Mouse (Mus musculus) ES-Bruce4 (cell line): ENCODE data around the gene Map3k5. TPM values are rescaled to one million over a fixed set of nuclear protein-coding genes. Genes with fewer than 3 reads are reported as not detected.

ENCODE experiments used
- H3K27ac ChIP-seq: 2 replicates; pipeline ENCODE4 v1.5.1; 2012; ENCODE audit warnings: low read length, inconsistent platforms; ENCODE audit not compliant: insufficient read depth
- H3K27me3 ChIP-seq: 2 replicates; pipeline ENCODE4 v1.6.1; 2012; ENCODE audit warnings: mild to moderate bottlenecking, low read length, inconsistent platforms; ENCODE audit not compliant: control insufficient read depth, poor library complexity, insufficient read depth, severe bottlenecking
- H3K36me3 ChIP-seq: 2 replicates; pipeline ENCODE4 v1.6.1; 2012; ENCODE audit warnings: inconsistent platforms, mild to moderate bottlenecking, low read length, moderate library complexity; ENCODE audit not compliant: control insufficient read depth, poor library complexity, insufficient read depth, severe bottlenecking
- H3K4me1 ChIP-seq: one replicate; pipeline ENCODE4 v1.8.1; 2011; ENCODE audit warnings: low read length; ENCODE audit not compliant: control insufficient read depth, insufficient read depth
- H3K4me3 ChIP-seq: 2 replicates; pipeline ENCODE4 v1.5.1; 2011; ENCODE audit warnings: low read depth, mild to moderate bottlenecking, low read length
- H3K9ac ChIP-seq: 2 replicates; pipeline ENCODE4 v1.6.1; 2012; ENCODE audit warnings: low read depth, mild to moderate bottlenecking, inconsistent platforms; ENCODE audit not compliant: poor library complexity, severe bottlenecking
- H3K9me3 ChIP-seq: replicated peaks from 2 replicates; pipeline ENCODE4 v1.6.1; 2012; ENCODE audit warnings: mild to moderate bottlenecking, low read length, inconsistent platforms; ENCODE audit not compliant: control insufficient read depth, poor library complexity, insufficient read depth, severe bottlenecking
- CTCF ChIP-seq: IDR thresholded peaks from one replicate; pipeline ENCODE4 v1.8.1; 2011; ENCODE audit warnings: low read depth, low read length
- EP300 ChIP-seq: IDR thresholded peaks from 2 replicates; pipeline ENCODE4 v1.6.1; 2011; ENCODE audit warnings: low read depth, low read length; ENCODE audit not compliant: insufficient read depth
- POLR2A ChIP-seq: IDR thresholded peaks from one replicate; pipeline ENCODE4 v1.8.1; 2011; ENCODE audit warnings: low read length; ENCODE audit not compliant: insufficient read depth
- polyA plus RNA-seq: library from polyadenylated mRNA; stranded (reverse); fragments of >200 nt; gene quantifications from 2 replicates; pipeline ENCODE4 v1.2.4, GENCODE M21; 2011; ENCODE audit warnings: low read depth; ENCODE audit not compliant: missing spikeins, insufficient read depth, insufficient read length

The Map3k5 gene
- polyA plus RNA-seq, 1 experiment = 9.7 TPM

DNA sequence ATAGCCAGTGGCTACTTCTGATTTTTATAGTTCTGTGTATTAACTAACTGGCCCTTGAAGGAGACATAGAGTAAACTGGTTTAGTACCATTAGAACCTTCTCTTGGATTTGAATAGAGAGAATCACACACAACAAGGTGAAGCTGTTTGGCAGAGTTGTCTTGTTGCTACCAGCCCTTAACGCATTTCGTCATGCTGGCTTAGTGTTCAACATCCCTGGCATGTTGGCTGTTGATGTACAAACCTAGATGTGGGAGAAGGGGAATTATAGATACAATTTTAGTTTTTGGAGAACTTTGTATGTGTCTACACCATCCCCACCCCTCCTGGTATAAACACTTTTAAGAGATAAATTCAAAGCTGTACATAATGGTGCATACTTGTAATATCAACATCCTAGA is 251.5 kb downstream of the Map3k5 start:
- peaks cover 18% of the 10 kb centered on the region for H3K4me1 ChIP-seq
- no peak overlapping the region for H3K9ac ChIP-seq
- no peak overlapping the region for H3K27ac ChIP-seq
- no peak overlapping the region for H3K4me3 ChIP-seq
- no peaks in the 10 kb centered on the region for H3K36me3 ChIP-seq
- TF ChIP-seq CTCF = no peak
- no peak for TF ChIP-seq POLR2A
- TF ChIP-seq EP300 = no peak
- no peaks in the 10 kb centered on the region for H3K9me3 ChIP-seq
- H3K27me3 ChIP-seq = no peaks in the 10 kb centered on the region

DNA sequence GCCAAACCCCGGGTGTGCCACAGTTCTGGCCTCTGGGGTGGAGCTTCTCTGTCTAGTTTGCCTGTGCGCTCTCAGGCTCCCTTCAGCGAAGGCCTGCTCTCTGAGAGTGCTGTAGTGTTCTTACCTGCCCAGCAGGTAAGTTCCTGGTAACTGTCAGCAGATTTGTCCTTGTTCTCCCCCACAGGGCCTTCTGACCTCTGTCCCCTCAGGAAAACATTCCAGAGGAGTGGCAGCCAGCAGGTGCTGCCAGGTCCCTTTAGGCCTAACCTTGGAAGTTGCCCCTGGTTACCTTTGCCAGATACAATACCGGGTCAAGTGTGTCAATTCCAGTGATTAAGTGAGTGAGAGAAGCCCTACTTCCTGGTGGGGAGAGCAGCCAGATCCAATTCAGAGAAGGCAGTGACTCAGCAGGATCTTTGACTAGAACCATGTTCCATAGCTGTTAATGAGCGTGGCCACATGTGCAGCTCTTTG is 252.6 kb downstream of the Map3k5 start:
- no peak overlapping the region for H3K9ac ChIP-seq
- no peaks in the 10 kb centered on the region for H3K27me3 ChIP-seq
- no peaks in the 10 kb centered on the region for H3K36me3 ChIP-seq
- peaks cover 15% of the 10 kb centered on the region for H3K4me1 ChIP-seq
- peak overlapping the region; percentile 87 for H3K27ac ChIP-seq
- H3K4me3 ChIP-seq = 0 out of 2 replicates have a peak overlapping the region, but pooled peaks have one; percentile 1
- no peak for TF ChIP-seq CTCF
- TF ChIP-seq EP300 = peak; percentile 97
- no peak for TF ChIP-seq POLR2A
- H3K9me3 ChIP-seq = no peaks in the 10 kb centered on the region

DNA sequence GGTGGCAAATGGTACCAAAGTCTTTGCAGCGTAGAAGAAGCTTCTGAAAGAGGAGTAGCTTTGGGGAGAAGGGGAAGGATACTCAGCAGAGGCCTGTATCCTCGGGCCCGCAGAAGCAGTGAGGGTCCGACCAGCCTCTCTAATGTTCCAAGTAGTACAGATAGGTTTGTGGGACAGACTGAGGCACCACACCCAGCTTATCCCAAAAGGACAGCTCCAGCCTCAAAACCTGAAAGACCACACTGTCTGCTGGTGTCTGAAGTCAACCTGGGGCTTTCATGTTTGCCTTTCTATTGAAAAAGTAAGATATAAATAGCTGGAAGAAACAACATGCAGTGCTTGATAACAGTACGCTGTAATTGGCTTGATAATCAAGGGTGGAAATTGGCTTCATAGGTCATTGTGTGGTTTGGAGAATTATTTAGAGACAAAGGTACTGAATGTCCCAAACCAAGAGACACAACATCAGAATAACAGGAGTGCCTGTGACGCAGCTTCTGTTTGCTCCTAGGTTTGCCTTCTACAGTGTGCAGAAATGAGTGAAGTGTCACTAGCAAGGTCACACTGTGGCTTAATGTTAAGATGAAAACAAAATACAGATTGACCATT is 256.0 kb downstream of the Map3k5 start:
- H3K36me3 ChIP-seq = no peaks in the 10 kb centered on the region
- H3K27ac ChIP-seq = no peak overlapping the region
- H3K9me3 ChIP-seq = no peaks in the 10 kb centered on the region
- H3K4me1 ChIP-seq = peaks cover 4% of the 10 kb centered on the region
- no peak for TF ChIP-seq POLR2A
- no peak for TF ChIP-seq EP300
- no peak for TF ChIP-seq CTCF
- H3K9ac ChIP-seq = no peak overlapping the region
- H3K27me3 ChIP-seq = no peaks in the 10 kb centered on the region
- H3K4me3 ChIP-seq = no peak overlapping the region

Other genes starting within 250 kb of the Map3k5 start
- gene Il20ra, start 221.9 kb upstream of the Map3k5 start, polyA plus RNA-seq = not detected in 2 replicates
- gene Slc35d3, start 83.0 kb upstream of the Map3k5 start, polyA plus RNA-seq = not detected in 2 replicates
- 32.4 and 36.7 TPM in 2 replicates for gene Pex7, start 26.8 kb upstream of the Map3k5 start, polyA plus RNA-seq
- 108 and 126 TPM in 2 replicates for gene Map7, start 214.0 kb downstream of the Map3k5 start, polyA plus RNA-seq